Mouse (Mus musculus) adrenal gland, postnatal 14 days (tissue): ENCODE measurements around the gene Arpc2. TPM values are rescaled to one million over a fixed set of nuclear protein-coding genes. Genes with fewer than 3 reads are reported as not detected.

Source experiments
- DNase-seq: peaks from one replicate; pipeline ENCODE4 v3.0.0; 2021; ENCODE audit warnings: mixed read lengths
- microRNA-seq, 2 experiments: library from miRNA; unstranded; fragments of <30 nt; microRNA quantifications; one replicate each; pipeline ENCODE4 v1.2.0; 2021
- total RNA-seq: library from RNA; stranded (reverse); gene quantifications from 2 replicates; pipeline ENCODE4 v1.2.3, GENCODE M21; 2021

Gene Arpc2
- total RNA-seq, 1 experiment from 2014 or later = 177 TPM

DNA sequence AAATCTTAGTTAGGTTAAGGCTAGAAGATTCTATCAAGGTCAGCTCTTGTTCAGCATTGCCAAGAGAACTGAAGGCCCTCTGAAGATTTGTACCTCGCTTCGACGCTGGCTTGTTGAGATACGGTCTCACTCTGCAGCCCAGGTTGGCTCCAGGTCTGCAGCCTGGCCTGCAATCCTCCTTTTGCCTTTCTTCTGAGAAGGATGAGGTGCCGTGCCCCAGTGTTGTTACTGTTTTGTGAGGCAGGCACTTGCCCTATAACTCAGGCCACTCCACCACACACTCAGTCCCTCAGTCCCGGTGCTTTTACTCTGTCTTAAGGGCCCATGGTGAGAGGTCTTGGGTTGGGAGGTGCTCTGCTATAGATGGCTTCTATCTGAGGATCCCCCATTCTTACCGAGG lies 66.3 kb downstream of the Arpc2 start:
- no peak for DNase-seq

DNA sequence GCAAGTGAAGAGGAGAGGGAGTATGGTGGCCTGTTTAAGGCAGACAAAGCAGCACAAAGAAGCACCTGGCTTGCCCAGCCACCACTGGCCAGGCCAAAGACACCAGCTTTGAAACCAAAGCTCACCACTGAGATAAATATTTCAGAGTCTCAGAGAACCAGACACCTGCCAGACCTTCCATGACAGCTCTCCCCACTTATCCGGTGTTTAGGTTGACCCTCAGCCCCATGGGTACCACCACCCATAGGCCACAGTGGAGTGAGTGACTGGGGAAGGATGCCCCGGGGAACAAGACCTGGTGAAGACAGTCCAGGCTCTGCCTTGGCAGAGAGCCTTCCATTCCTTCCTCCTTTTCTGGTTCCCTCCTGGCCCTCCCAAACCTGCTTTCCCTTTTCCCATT lies 67.0 kb downstream of the Arpc2 start:
- no peak for DNase-seq

DNA sequence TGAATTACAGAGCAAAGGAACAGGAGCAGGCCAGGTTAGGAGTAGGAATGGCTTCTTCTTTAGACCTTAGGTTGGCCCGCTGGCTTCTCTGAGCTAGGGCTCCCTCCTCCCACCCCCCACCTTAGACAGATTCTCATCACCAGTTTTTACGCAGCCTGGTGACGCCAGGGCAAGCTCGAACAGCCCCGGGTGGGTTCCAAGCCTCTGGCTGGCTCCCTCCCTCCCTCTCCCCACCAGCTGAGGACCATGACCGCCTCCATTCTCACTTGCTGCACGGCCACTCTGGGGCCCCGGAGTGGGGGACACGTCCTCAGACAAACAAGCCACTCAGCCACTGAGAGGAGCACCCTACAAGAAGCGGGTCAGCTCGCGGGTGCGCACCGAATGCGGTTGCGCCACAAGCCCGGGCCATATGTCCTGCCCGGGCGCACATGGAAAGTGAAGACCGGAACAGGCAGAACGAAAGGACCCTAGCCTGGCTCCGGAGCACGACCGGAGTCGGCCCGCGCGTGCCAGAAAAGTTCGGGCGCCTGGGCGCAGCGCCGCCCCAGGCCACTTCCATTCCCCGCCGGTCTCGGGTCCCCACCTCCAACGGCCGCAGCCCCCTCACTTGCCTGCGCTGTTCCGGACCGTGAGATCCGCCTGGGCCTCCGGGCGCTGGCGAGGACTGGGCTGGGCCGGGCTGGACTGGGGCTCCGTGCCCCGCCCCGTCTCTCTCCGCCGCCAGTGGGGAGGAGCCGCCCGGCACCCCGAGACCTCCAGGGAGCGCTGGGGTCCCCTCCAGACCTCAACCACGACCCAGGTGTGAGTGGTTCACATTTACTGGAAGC lies 67.8 kb downstream of the Arpc2 start:
- peak; percentile 89 for DNase-seq

DNA sequence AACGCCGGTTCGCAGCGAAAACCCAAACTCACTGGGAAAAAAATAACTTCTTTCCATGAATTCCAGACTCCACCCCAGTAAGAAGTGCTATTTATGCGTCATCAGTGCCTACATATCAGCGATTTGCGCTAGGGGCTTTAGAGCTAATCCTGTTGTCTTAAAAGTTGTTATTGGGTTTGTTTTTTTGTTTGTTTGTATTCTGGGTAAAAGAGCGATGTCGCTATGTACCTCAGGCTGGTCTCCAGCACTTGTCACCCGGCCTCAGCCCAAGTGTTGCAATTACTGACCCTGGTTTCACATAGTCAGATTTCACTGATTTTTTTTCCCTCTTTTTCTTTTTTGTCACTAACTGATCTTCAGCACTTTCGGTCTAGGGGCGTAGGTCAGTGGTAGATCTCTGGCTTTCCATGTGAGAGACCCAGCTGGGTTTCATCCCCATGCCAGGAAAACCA lies 68.5 kb downstream of the Arpc2 start:
- DNase-seq = peak; percentile 59

DNA sequence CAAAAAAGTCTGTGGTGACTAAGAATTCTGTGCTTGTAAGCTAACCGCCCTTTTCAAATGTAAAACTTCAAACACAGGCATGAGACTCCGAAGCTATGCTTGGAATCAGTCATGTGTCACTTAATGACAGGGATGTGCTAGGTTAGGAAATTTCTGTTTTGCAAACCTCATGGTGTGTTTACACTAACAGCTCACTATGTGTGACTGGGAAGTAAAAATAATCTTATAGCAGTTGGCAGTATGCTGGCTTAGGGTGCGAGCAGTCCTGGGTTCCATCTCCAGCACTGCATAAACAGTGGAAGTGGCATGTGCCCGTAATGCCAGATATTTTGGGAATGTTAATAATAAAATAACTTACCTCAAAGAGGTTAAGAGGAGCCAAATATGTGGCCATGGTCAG lies 69.1 kb downstream of the Arpc2 start:
- no peak for DNase-seq

DNA sequence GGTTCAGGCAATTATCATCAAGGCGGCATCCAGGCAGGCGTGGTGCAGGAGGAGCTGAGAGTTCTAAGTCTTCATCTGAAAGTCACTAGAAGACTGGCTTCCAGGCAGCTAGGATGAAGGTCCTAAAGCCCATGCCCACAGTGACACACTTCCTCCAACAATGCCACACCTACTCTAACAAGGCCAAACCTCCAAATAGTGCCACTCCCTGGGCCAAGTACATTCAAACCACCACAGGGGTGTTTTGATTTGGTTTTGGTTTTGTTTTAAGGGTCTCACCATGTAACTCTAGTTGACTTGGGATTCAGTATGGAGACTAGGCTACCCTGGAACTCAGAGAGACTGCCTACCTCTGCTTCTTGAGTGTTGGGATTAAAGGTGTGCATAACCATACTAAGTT lies 69.6 kb downstream of the Arpc2 start, which contains the start of gene Tmbim1:
Gene Tmbim1, minus strand, starts transcription at position 101 of the 400 bp plus-strand sequence.
- DNase-seq = no peak

DNA sequence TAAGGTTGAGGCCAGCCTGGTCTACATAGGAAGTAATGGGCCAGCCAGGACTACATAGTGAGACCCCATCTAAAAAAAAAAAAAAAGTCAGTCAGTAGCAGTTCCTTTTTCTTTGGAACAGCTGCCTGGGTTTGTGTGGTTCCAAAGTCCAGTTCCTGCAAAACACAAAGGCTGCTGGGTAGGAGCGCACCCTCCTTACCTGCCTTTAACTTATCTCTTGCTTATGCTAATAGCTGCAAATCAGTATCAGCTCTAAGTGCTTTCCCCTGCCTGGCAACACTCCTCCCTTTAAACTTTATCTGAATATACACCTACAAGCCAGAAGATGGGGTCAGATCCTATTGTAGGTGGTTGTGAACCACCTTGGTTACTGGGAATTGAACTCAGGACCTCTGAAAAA lies 71.3 kb downstream of the Arpc2 start:
- DNase-seq = no peak

DNA sequence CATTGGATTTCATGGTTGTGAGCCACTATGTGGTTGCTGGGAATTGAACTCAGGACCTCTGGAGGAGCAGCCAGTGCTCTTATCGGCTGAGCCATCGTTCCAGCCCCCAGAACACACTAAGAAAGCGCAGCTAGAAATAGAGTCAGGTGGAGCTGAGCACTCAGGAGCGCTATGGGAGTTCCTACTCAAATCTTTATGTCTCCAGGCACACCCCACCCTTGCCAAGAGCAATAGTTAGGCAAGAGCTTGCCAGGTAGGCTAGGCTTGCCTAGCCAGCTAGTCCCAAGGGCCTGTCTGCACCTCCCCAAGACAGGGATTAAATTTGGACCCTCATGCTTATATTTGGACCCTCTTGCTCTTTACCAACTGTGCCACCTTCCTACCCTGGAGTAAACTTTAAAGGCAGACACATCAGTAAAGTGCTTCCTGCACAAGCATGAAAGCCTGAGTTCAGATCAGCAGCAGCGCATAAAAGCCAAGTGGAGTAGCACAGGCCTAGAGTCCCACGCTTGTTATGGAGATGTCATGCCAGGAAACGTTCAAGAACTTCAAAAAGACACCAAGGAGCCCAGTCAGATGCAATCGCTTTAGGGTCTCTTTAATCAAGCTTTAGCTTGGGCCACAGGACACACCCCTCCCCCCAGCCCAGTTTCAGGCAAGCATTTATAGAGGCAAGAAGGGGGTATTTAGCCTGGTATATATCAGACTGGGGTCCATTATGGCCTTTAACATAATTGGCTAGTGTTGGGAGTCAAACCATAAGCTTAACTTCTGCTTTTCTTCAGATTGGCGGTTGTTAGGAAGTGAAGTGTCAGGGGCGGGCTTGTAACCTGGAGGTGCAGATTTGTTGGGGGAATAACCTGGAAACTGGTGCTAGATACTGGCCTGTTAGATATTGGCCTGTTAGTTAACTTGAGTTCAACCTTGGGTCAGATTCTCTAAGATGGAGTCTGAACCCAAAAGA lies 72.4 kb downstream of the Arpc2 start:
- no peak for DNase-seq

DNA sequence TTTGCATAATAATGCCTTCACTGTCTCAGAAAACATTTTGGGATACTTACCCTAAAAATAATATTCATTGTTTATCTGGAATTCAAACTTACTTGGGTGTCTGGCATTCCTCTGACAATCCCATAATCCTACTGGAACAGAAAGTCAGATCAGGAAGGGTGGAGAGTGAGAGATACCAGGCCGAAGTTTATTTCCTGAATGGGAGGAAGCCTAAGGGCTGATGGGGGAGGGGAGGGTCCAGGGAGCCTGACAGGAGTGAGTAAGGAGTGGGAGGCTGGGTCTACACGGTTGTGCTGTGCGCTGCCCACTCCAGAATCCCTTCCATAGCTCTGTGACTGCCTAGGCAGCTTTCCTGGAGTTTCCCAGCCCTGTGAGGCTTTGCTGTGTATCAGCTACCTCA lies 73.9 kb downstream of the Arpc2 start:
- no peak for DNase-seq

DNA sequence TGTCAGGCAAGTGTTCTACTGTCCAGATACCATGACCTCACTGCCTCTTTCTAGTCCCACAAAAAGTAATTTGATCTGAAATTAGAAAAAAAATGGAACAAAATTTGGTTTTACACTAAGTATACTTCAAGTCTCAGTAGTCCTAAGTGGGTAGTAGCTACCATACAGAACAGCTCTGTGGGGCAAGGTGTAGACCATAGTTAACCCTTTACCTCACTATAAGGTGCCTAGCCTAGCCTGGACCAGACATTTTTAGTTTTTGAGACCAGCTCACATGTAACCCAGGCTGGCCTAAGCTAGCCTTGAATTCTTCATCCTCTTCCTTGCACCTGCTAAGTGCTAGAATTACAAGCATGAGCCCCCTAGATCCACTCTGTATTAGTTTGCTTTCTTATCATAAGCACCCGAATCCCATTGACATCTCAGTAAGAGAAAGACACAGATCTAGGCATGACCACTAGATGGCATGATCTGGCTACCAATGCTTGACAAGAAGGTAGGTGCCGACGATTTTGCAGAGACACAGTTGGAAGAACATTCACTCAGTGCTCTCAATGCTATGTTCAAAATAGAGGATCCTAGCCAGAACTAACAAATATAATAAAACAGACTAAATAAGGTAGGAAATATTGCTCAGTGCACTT lies 77.3 kb downstream of the Arpc2 start:
- peak; percentile 79 for DNase-seq

DNA sequence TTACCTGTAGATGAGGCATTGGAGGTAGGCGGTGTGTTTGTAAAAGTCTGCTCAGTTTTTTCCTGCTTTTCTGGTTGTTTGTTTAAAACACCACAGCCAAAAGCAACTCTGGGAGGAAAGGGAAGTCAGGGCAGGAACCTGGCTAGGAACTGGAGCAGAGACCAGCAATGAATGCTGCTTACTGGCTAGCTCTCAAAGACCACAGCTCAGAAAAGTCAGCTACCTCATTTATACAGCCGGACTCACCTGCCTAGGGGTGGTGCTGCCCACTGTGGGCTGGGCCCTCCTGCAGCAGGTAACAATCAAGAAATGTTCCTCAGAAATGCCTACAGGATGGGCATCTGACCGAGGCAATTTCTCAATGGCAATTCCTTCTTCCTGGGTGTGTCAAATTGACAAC lies 78.9 kb downstream of the Arpc2 start:
- no peak for DNase-seq

DNA sequence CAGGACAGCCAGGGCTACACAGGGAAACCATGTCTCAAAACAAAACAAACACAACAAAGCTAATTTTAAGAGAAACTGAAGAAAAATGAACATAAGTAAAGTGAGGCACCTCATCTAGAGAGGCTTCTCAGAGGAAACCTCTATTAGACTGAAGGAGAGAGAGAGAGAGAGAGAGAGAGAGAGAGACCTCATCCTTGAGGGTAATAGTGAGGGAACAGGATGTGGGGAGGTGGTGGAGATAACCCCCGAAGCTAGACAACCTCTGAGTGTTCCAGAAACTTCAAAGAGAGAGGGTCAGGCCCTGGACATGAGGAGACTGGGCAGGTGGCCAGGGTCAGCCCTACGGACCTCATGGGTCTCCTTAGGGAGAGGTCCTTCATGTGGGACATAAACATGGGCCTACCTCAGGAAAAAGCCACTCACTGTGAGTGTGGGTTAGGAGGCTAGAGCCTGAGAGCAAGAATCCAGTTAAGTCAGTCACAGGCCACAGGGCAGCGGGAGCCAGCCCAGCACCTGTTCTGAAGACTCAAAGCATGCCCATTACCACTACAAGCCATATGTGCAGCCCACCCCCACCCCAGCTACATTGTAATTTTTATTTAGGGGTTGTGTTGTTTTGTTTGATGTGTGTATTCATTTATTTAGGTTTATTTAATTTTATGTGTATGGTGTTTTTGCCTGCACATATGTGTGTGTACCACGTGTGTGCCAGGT lies 80.4 kb downstream of the Arpc2 start:
- no peak for DNase-seq

Small RNA genes within 50 kb of the gene (microRNA-seq; reads per million reads assigned to microRNA genes)
- gene Mir1928 = 0 reads per million in 2 experiments

Other genes starting within 250 kb of the Arpc2 start
- gene Tns1, start 111.6 kb upstream of the Arpc2 start, total RNA-seq = 325 and 411 TPM in 2 replicates
- gene Rufy4, start 110.5 kb upstream of the Arpc2 start, total RNA-seq = 3.6 and 4.1 TPM in 2 replicates
- gene Cxcr2, start 82.1 kb upstream of the Arpc2 start, total RNA-seq = 0.19 and 1.8 TPM in 2 replicates
- gene Cxcr1, start 41.5 kb upstream of the Arpc2 start, total RNA-seq = not detected in 2 replicates
- gene Gpbar1, start 42.5 kb downstream of the Arpc2 start, total RNA-seq = not detected in 2 replicates
- gene Aamp, start 48.7 kb downstream of the Arpc2 start, total RNA-seq = 155 and 165 TPM in 2 replicates
- gene Pnkd, start 48.8 kb downstream of the Arpc2 start, total RNA-seq = 111 and 115 TPM in 2 replicates
- 66.7 and 82.3 TPM in 2 replicates for gene Tmbim1, start 69.5 kb downstream of the Arpc2 start, total RNA-seq
- gene Catip, start 126.0 kb downstream of the Arpc2 start, total RNA-seq = 0.15 and 0.45 TPM in 2 replicates
- gene Slc11a1, start 139.1 kb downstream of the Arpc2 start, total RNA-seq = 5.3 and 6.9 TPM in 2 replicates
- 128 and 130 TPM in 2 replicates for gene Ctdsp1, start 155.4 kb downstream of the Arpc2 start, total RNA-seq
- 2.4 and 3.0 TPM in 2 replicates for gene Vil1, start 173.3 kb downstream of the Arpc2 start, total RNA-seq